Mouse (Mus musculus) forebrain, embryonic 11.5 days (tissue): ENCODE data around the gene Trim40. TPM values are rescaled to one million over a fixed set of nuclear protein-coding genes. Genes with fewer than 3 reads are reported as not detected.

Experiments used
- ATAC-seq: fragments of 200-750 bp; cut with Nextera tagmentation; replicated peaks from 2 replicates; pipeline ENCODE4 v1.8.0; 2017; ENCODE audit warnings: moderate TSS enrichment; ENCODE audit not compliant: low FRiP score
- DNase-seq: peaks from one replicate; pipeline ENCODE4 v3.0.0-alpha.2; 2017; ENCODE audit warnings: low spot score
- H3K27ac ChIP-seq: fragments of 300-500 bp; sonication (generic); 2 replicates; pipeline ENCODE4 v1.5.1; 2014; ENCODE audit warnings: low read depth, low read length
- H3K27me3 ChIP-seq: fragments of 300-500 bp; sonication (generic); 2 replicates; pipeline ENCODE4 v1.6.1; 2014; ENCODE audit warnings: mild to moderate bottlenecking, low read length, mixed read lengths; ENCODE audit not compliant: control insufficient read depth, insufficient read depth
- H3K36me3 ChIP-seq: fragments of 300-500 bp; sonication (generic); 2 replicates; pipeline ENCODE4 v1.6.1; 2014; ENCODE audit warnings: mild to moderate bottlenecking, low read length, moderate library complexity, mixed read lengths; ENCODE audit not compliant: control insufficient read depth, insufficient read depth
- H3K4me1 ChIP-seq: fragments of 300-500 bp; sonication (generic); replicated peaks from 2 replicates; pipeline ENCODE4 v1.6.1; 2014; ENCODE audit warnings: low read length, mixed read lengths; ENCODE audit not compliant: control insufficient read depth, insufficient read depth
- H3K4me2 ChIP-seq: fragments of 300-500 bp; sonication (generic); 2 replicates; pipeline ENCODE4 v1.6.1; 2014; ENCODE audit warnings: low read depth, mild to moderate bottlenecking, low read length, moderate library complexity, mixed read lengths; ENCODE audit not compliant: severe bottlenecking
- H3K4me3 ChIP-seq: fragments of 300-500 bp; sonication (generic); 2 replicates; pipeline ENCODE4 v1.5.1; 2014; ENCODE audit warnings: low read depth, low read length
- H3K9ac ChIP-seq: fragments of 300-500 bp; sonication (generic); 2 replicates; pipeline ENCODE4 v1.6.1; 2014; ENCODE audit warnings: low read length
- H3K9me3 ChIP-seq: fragments of 300-500 bp; sonication (generic); 2 replicates; pipeline ENCODE4 v1.6.1; 2016; ENCODE audit warnings: low read length, mixed read lengths; ENCODE audit not compliant: control insufficient read depth
- WGBS: fragments of 180-500 bp; shearing (Covaris S2); extraction: QIAGEN DNeasy Blood & Tissue Kit; methylation state at CpG from one replicate; pipeline ENCODE4 v1.1.7; 2014; 5-methylcytosine and 5-hydroxymethylcytosine counted together
- polyA plus RNA-seq: library from polyadenylated mRNA; unstranded; fragments of >200 nt; fragmentation: Nextera tagmentation; extraction: Ambion mirVana; gene quantifications from 2 replicates; pipeline ENCODE4 v1.2.1, GENCODE M21; 2014

The Trim40 gene
- not detected in 2 replicates for polyA plus RNA-seq

- Histone ChIP-seq H3K9ac (no peak within 1 kb of the TSS), H3K27me3 (no peaks in the 10 kb centered on the region), H3K27ac (no peak within 1 kb of the TSS), H3K4me3 (no peak within 1 kb of the TSS), H3K4me1 (no peaks in the 10 kb centered on the region), H3K9me3 (no peaks in the 10 kb centered on the region), H3K4me2 (no peak within 1 kb of the TSS), H3K36me3 (no peaks in the 10 kb centered on the region)
- 89% methylated on average over 5 of the region's 5 CpGs for WGBS
- ATAC-seq = no peak
- no peak for DNase-seq
Measured at GRCm38 (mm10) chr17:36890073-36890903, at the start of gene Trim40. TSS of gene Trim40 (minus strand) at chr17:36890123.

- H3K4me2 ChIP-seq = no peak overlapping the region
- 81% methylated on average over 2 of the region's 2 CpGs for WGBS
- no peak for ATAC-seq
Measured at GRCm38 (mm10) chr17:36938056-36938455, 48.1 kb upstream of the Trim40 start.

GRCm38 (mm10) chr17:36931806-36932205, 41.9 kb upstream of the Trim40 start:
- H3K27ac ChIP-seq = no peak overlapping the region
- ATAC-seq = no peak
- H3K27me3 ChIP-seq = no peaks in the 10 kb centered on the region
- H3K4me3 ChIP-seq = no peak overlapping the region
- no peaks in the 10 kb centered on the region for H3K36me3 ChIP-seq
- H3K9ac ChIP-seq = no peak overlapping the region
- 70% methylated on average over 2 of the region's 2 CpGs for WGBS
- DNase-seq = no peak
- H3K9me3 ChIP-seq = no peaks in the 10 kb centered on the region
- H3K4me1 ChIP-seq = no peaks in the 10 kb centered on the region
- H3K4me2 ChIP-seq = no peak overlapping the region

More at GRCm38 (mm10) chr17:36938056-36938455, 48.1 kb upstream of the Trim40 start:
- H3K9ac ChIP-seq = no peak overlapping the region
- no peak overlapping the region for H3K27ac ChIP-seq
- H3K27me3 ChIP-seq = peaks cover 14% of the 10 kb centered on the region
- H3K9me3 ChIP-seq = no peaks in the 10 kb centered on the region
- no peaks in the 10 kb centered on the region for H3K36me3 ChIP-seq
- DNase-seq = no peak
- no peak overlapping the region for H3K4me3 ChIP-seq
- 0 out of 2 replicates have a peak, but pooled peaks cover 6% of the 10 kb centered on the region for H3K4me1 ChIP-seq

GRCm38 (mm10) chr17:36931130-36931529, 41.2 kb upstream of the Trim40 start:
- Histone ChIP-seq H3K4me1 (no peaks in the 10 kb centered on the region), H3K9ac (no peak overlapping the region), H3K36me3 (no peaks in the 10 kb centered on the region), H3K9me3 (no peaks in the 10 kb centered on the region), H3K27ac (no peak overlapping the region), H3K4me2 (no peak overlapping the region), H3K27me3 (no peaks in the 10 kb centered on the region), H3K4me3 (no peak overlapping the region)
- DNase-seq = no peak
- 89% methylated on average over 4 of the region's 4 CpGs for WGBS
- ATAC-seq = no peak

GRCm38 (mm10) chr17:36930233-36930632, 40.3 kb upstream of the Trim40 start:
- ATAC-seq (no peak), DNase-seq (no peak)
- Histone ChIP-seq H3K9ac (no peak overlapping the region), H3K27me3 (no peaks in the 10 kb centered on the region), H3K27ac (no peak overlapping the region), H3K4me2 (no peak overlapping the region), H3K4me3 (no peak overlapping the region), H3K36me3 (no peaks in the 10 kb centered on the region), H3K4me1 (no peaks in the 10 kb centered on the region), H3K9me3 (no peaks in the 10 kb centered on the region)
- WGBS = 88% methylated on average over 6 of the region's 6 CpGs

- H3K27me3 ChIP-seq = no peaks in the 10 kb centered on the region
- ATAC-seq (no peak), DNase-seq (no peak)
- H3K4me3 ChIP-seq = no peak overlapping the region
- H3K4me1 ChIP-seq = no peaks in the 10 kb centered on the region
- H3K36me3 ChIP-seq = no peaks in the 10 kb centered on the region
- H3K4me2 ChIP-seq = no peak overlapping the region
- 82% methylated on average over 12 of the region's 12 CpGs for WGBS
- no peak overlapping the region for H3K9ac ChIP-seq
- no peak overlapping the region for H3K27ac ChIP-seq
- H3K9me3 ChIP-seq = no peaks in the 10 kb centered on the region
Measured at GRCm38 (mm10) chr17:36929236-36929932, 39.5 kb upstream of the Trim40 start.

- Histone ChIP-seq H3K4me3 (no peak overlapping the region), H3K27ac (no peak overlapping the region), H3K9me3 (no peaks in the 10 kb centered on the region), H3K27me3 (no peaks in the 10 kb centered on the region), H3K36me3 (no peaks in the 10 kb centered on the region), H3K4me1 (no peaks in the 10 kb centered on the region), H3K4me2 (no peak overlapping the region), H3K9ac (no peak overlapping the region)
- DNase-seq (no peak), ATAC-seq (no peak)
- WGBS = 74% methylated on average over 10 of the region's 10 CpGs
Measured at GRCm38 (mm10) chr17:36927496-36928120, 37.7 kb upstream of the Trim40 start.

- Histone ChIP-seq H3K9me3 (no peaks in the 10 kb centered on the region), H3K4me2 (no peak overlapping the region), H3K27me3 (no peaks in the 10 kb centered on the region), H3K9ac (no peak overlapping the region), H3K4me1 (no peaks in the 10 kb centered on the region), H3K4me3 (no peak overlapping the region), H3K36me3 (no peaks in the 10 kb centered on the region), H3K27ac (no peak overlapping the region)
- ATAC-seq (no peak), DNase-seq (no peak)
- 77% methylated on average over 4 of the region's 4 CpGs for WGBS
Measured at GRCm38 (mm10) chr17:36923491-36923890, 33.6 kb upstream of the Trim40 start.
